Mouse (Mus musculus) adipose tissue, adult 10 weeks (tissue): ENCODE measurements around the gene Hoxc11. TPM values are rescaled to one million over a fixed set of nuclear protein-coding genes. Genes with fewer than 3 reads are reported as not detected.

ENCODE experiments used
- polyA plus RNA-seq: library from polyadenylated mRNA; stranded (reverse); fragments of 350-450 nt; fragmentation: Illumina TruSeq; extraction: RNeasy Lipid Tissue Mini Kit (QIAGEN cat#74804); gene quantifications from one replicate; pipeline ENCODE4 v1.2.3, GENCODE M21; 2014; ENCODE audit warnings: low read depth, low replicate concordance

Hoxc11 gene
- polyA plus RNA-seq = not detected

DNA sequence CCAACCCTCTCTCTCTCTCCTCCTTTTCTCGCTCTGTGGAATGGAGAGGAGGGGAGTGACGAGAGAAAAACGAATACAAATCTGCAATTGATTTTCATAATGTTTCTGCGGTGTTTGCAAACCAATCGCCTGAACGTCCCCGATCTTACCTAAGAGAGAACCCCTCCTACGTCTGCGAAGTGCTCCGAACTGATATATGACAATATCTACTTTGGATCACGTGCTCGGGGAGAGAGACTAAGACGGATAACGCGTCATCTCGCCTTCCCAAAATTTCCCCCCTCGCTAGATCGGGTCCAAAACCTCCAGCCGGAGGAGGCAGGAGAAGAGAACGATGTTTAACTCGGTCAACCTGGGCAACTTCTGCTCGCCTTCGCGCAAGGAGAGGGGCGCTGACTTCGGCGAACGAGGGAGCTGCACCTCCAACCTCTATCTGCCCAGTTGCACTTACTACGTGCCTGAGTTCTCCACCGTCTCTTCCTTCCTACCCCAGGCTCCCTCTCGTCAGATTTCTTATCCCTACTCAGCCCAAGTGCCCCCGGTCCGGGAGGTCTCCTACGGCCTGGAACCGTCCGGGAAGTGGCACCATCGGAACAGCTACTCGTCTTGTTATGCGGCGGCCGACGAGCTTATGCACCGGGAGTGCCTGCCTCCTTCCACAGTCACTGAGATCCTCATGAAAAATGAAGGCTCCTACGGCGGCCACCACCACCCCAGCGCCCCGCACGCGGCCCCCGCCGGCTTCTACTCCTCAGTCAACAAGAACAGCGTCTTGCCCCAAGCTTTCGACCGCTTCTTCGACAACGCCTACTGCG is at the start of gene Hoxc11:
Gene Hoxc11 (plus strand): TSS at position 236 of the 815 bp plus-strand sequence.

DNA sequence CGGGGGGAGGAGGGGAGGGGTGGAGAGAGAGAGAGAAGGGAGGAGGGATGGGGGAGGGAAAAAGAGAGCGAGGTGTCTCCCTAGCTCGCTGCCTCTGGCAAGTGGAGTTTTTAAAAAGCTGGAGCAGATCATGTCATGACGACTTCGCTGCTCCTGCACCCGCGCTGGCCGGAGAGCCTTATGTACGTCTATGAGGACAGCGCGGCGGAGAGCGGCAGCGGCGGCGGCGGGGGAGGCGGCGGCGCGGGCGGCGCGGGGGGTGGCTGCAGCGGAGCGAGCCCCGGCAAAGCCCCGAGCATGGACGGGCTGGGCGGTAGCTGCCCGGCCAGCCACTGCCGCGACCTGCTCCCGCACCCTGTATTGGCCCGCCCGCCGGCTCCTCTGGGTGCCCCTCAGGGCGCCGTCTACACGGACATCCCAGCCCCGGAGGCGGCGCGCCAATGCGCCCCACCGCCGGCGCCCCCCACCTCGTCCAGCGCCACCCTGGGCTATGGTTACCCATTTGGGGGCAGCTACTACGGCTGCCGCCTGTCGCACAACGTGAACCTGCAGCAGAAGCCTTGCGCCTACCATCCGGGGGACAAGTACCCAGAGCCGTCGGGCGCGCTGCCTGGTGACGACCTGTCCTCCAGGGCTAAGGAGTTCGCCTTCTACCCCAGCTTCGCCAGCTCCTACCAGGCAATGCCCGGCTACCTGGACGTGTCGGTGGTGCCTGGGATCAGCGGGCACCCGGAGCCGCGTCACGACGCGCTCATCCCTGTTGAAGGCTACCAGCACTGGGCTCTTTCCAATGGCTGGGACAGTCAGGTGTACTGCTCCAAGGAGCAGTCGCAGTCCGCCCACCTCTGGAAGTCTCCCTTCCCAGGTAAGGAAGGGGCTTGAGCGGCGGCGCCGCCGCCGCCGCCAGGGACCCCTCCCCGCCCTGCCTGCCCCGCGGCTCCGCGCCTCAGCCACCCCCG is 32.9 kb upstream of the Hoxc11 start, which contains the start of gene Hoxc13:
Gene Hoxc13 (plus strand): TSS at position 51 of the 959 bp plus-strand sequence.

DNA sequence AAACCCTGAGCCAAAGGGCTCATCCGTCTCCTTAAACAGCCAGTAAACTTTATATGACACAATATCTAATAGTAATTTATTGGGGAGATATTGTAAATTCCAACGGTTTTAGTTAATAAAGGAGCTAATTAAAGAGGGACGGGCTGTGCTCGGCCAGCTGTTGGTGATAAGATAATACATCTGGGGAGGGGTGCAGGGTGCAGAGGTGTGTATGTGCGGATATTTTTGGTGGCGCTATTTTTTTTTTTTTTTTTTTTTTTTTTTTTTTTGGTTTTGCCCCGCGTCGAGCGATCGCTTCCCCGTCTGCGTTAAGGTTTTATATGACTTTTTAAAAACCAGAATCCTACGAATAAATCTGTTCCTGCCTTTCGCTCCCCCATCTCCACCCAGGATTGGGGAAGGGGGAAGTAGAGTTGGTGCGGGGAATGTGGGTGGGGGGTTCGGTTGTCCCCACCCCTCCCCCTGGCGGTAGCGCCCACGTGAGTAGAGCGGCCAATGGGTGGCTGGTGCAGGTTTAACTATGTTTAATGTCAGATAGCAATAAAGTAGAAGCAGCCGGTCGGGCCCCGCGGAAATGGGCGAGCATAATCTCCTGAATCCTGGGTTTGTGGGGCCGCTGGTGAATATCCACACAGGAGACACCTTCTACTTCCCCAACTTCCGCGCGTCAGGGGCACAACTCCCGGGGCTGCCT is 17.8 kb upstream of the Hoxc11 start, which contains the start of gene Hoxc12:
Gene Hoxc12 (plus strand): TSS at position 479 of the 694 bp plus-strand sequence.

DNA sequence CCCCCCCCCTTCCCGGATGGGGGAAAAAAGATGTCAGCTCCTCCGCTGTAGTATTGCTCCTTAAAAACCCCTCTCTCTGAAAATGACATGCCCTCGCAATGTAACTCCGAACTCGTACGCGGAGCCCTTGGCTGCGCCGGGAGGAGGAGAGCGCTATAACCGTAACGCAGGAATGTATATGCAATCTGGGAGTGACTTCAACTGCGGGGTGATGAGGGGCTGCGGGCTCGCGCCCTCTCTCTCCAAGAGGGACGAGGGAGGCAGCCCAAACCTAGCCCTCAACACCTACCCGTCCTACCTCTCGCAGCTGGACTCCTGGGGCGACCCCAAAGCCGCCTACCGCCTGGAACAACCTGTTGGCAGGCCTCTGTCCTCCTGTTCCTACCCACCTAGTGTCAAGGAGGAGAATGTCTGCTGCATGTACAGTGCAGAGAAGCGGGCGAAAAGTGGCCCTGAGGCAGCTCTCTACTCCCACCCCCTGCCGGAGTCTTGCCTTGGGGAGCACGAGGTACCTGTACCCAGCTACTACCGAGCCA is 12.6 kb downstream of the Hoxc11 start, which contains the start of gene Hoxc10:
Gene Hoxc10 (plus strand): TSS at position 21 of the 536 bp plus-strand sequence.

DNA sequence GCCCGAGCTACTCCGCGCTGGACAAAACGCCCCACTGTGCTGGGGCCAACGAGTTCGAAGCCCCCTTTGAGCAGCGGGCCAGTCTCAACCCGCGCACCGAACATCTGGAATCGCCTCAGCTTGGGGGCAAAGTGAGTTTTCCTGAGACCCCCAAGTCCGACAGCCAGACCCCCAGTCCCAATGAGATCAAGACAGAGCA is 13.0 kb downstream of the Hoxc11 start, which contains the start of gene Hoxc5:
Gene Hoxc5 (plus strand): TSS at position 132 of the 199 bp plus-strand sequence.

DNA sequence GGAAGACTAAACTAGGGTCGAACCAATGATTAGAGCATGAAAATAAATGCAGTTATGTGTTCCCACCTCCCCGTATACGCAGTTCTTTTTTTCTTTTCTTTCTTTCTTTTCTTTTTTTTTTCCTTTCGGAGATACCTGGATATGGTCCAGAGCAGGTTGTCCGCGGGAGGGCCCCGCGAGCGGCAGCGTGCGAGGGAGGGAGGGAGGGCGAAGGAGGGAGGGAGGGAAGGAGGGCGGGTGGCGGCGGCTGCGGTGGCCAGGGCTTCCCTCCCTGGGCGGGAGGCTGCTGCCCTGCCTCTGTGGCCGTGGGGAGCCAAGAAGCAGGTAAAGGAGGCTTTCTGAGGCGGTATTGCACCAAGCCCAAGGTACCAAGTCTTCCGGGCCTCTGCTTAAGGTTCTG is 21.9 kb downstream of the Hoxc11 start, which contains the start of gene Hoxc9:
Gene Hoxc9 (plus strand): TSS at position 269 of the 400 bp plus-strand sequence.

DNA sequence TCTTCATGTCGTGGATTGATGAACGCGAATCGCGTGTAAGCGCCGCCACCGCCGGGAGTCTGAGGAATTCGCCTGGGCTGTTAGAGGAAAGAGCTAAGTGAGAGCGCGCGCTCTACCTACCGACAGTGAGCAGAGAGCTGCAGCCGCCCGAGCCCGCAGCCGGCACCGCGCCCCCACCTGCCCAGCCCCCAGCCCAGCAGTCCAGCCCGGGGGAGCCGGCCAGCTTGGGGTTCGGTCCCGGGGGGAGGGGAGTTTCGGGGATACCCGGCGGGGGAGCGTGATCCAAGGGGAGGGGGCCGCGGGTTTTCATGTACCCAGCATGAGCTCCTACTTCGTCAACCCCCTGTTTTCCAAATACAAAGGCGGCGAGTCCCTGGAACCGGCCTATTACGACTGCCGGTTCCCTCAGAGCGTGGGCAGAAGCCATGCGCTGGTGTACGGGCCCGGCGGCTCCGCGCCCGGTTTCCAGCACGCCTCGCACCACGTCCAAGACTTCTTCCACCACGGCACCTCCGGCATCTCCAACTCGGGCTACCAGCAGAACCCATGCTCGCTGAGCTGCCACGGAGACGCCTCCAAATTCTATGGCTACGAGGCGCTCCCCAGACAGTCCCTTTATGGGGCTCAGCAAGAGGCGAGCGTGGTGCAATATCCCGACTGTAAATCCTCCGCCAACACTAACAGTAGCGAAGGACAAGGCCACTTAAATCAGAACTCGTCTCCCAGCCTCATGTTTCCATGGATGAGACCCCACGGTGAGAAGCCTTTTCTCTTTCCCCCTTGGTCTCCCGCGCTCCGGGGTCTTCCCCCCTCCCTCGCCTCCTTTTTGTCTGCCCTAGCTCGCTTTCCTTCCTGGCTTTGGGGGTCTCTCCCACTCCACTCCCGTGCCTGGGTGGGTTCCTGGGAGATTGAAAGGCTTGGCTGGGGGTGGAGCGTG is 36.5 kb downstream of the Hoxc11 start, which contains the start of gene Hoxc8:
Gene Hoxc8 (plus strand): TSS at position 147 of the 937 bp plus-strand sequence.

DNA sequence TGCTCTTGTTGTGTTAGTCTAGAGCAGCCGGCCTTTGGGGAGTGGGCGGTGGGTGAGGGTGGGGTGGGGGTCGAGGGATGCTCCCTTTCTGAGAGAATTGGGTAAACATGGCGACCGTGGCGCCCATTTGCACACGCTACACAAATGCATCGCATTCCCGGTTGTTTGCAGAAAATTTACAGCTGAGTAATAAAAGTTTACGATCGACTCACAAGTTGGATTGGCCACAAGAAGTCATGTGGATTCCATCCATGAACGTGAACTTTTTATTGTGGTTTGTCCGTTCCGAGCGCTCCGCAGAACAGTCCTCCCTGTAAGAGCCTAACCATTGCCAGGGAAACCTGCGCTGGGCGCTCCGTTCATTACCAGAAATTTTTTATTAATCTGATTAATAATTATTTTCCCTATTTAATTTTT is 43.7 kb downstream of the Hoxc11 start, which contains the start of gene Hoxc6:
Gene Hoxc6 (plus strand): TSS at position 319 of the 417 bp plus-strand sequence.

Other genes with a start within 250 kb of the Hoxc11 start
- 70.6 TPM for gene Calcoco1, start 232.2 kb upstream of the Hoxc11 start, polyA plus RNA-seq
- not detected for gene Hoxc13, start 33.3 kb upstream of the Hoxc11 start, polyA plus RNA-seq
- not detected for gene Hoxc12, start 17.7 kb upstream of the Hoxc11 start, polyA plus RNA-seq
- gene Hoxc10, start 12.4 kb downstream of the Hoxc11 start, polyA plus RNA-seq = 0.57 TPM
- gene Hoxc5, start 13.0 kb downstream of the Hoxc11 start, polyA plus RNA-seq = 5.4 TPM
- 2.5 TPM for gene Hoxc9, start 22.0 kb downstream of the Hoxc11 start, polyA plus RNA-seq
- 50.3 TPM for gene Hoxc8, start 36.2 kb downstream of the Hoxc11 start, polyA plus RNA-seq
- 24.0 TPM for gene Hoxc6, start 43.8 kb downstream of the Hoxc11 start, polyA plus RNA-seq
- gene Hoxc4, start 64.5 kb downstream of the Hoxc11 start, polyA plus RNA-seq = 11.1 TPM
- gene Smug1, start 212.7 kb downstream of the Hoxc11 start, polyA plus RNA-seq = 13.3 TPM